Mouse (Mus musculus) G1E (cell line): ENCODE measurements around the gene Serpina5.

Source experiments
- CTCF ChIP-seq: IDR thresholded peaks from 2 replicates; pipeline ENCODE4 v1.5.1; 2012; ENCODE audit warnings: low read depth, low read length, inconsistent platforms, mixed read lengths
- GATA1 ChIP-seq: IDR thresholded peaks from 2 replicates; pipeline ENCODE4 v1.6.1; 2012; ENCODE audit warnings: borderline replicate concordance, low read length, inconsistent platforms, mixed read lengths
- POLR2AphosphoS5 ChIP-seq: IDR thresholded peaks from 2 replicates; pipeline ENCODE4 v1.6.1; 2012; ENCODE audit warnings: low read depth, low read length, inconsistent platforms; ENCODE audit not compliant: insufficient replicate concordance
- TAL1 ChIP-seq: conservative IDR thresholded peaks from 2 replicates; pipeline ENCODE4 v1.6.1; 2012; ENCODE audit warnings: low read depth, low read length, inconsistent platforms, mixed read lengths

DNA sequence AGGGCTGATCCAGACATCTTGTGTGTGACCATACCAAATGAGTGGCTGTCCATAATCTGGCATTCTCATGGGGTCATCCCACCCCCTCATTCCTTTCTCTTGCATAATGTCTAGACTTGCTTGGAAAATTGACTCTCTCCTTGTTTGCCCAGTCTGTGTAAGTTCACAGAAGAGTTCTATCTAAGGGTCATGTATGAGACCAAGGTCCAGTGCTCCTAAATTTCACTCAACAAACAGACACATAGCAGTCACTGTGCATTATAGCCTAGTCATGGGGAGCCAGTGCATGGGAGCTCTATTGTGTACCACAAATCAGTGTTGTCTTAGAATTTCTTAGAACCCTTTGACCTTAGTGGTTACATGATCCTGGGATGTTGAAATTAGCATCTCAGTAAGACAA, 6.0 kb downstream of the Serpina5 start:
- no peak for TF ChIP-seq CTCF
- TF ChIP-seq POLR2AphosphoS5, result no peak
- TF ChIP-seq GATA1, result no peak
- no peak for TF ChIP-seq TAL1
